Mouse (Mus musculus) c-Kit-positive CD71-positive TER-119-positive erythroid progenitor cells, embryonic 14.5 days (primary cell): Measurements from ENCODE around the gene Nup188.

Source experiments
- DNase-seq: peaks from one replicate; pipeline ENCODE4 v3.0.0-alpha.2; 2013; ENCODE audit warnings: low spot score

Gene Nup188

DNA sequence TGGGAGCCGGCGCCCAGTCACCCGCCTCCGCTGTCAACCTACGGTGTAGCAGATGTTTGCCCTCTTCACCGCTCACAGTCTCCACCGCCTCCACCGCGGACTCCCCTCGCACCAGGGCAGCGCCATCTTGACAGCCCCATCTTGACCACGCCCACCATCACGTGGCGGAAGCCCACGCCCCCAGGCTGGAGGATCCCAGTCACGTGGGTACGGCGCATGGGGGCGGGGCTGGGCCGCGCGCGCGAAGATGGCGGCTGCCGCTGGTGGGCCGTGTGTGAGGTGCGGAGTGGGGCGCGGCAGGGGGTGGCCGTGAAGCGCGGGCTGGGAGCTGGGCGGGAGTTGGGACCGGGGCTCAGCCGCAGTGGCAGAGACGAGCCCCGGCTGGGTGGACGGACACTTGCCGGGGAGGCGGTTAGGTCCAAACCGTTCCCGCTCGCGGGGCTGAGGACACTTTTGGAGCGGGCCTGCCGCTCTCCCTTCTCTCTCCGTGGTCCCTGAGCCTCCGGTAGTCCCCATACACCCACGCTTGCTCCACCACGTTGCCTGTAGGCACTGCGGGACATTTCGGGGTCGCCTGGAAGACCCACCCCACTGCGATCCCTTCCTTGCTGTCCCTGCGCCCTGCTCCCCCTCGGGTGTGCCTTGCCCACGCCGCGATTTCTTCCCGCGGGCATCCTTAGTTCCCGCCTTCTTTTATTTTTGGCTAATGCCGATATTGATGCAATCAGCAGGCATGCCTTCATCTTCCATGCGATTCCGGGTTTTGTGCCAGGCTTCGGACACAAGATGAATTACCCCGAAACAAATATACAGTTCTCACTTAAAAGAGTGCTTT lies at the start of gene Nup188, which contains the start of gene Dolk:
Gene Nup188, plus strand, starts transcription at position 206 of the 835 bp plus-strand sequence.
Gene Dolk, minus strand, starts transcription at position 143 of the 835 bp plus-strand sequence.
- DNase-seq = peak; percentile 94

DNA sequence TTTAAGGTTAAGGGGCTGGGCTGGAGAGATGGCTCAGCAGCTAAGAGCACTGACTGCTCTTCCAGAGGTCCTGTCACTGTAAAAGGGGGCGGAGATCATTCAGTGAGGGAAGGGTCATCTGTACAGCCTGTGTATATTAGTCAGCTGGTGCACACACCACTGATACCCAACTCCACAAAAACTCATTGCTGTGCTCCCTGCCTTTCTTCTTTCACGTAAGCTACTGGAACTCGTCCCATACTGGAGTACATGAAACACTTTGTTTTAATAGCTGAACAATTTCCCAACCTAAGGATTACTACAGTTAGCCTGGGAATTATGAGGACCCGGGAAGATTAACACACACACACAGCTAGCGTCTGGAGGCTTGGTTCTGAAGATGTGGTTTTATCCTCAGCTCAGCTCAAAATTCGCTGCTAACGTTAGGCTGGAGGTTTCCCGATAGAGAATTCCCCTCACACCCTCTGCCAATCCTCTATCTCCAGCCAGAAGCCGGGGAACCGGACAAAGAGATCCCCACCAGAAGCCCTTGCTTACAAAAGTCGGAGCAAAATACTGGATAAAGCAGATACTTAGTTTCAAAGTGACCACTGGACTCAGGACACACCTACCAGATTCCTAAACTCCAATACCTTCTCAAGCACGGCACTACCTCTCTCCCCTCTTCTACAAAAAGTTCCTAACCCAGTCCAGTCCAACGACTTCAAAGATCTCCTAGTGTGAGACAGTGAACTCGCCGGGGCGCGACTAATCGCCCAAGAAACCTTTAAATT lies 49.6 kb upstream of the Nup188 start:
- DNase-seq = peak; percentile 20

DNA sequence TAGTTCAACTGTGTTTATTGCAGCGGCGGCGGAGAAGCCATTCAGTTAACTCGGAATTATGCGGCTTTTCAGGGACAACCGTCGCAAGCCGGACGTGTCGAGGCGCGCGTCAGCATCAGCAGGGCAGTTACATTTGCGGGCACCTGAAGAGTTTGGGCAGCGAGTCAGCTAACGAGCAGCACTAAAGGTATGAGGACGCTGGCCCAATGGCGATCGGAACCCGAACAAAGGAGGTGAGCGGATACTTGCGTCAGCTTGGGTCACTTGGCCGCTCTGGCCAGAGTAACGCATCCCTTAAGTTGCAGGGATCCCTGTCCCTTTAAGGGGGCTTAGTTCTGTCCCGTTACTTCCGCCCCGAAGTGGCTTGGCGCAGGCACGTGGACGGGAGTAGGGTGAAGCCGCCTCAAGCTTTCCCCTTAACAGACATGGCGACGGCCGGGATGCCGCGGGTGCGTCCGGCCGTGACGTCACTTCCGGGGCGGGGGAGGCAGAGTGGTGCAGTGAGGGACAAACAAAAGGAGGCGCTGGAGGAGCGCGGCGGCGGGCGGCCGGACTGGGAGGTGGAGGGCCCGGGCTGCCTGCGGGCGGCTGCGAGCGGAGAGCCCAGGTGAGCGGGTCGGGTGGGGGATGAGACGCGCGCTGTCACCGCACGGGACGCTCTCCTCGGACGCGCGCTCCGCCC lies 48.9 kb upstream of the Nup188 start, which contains the start of gene Lrrc8a:
Gene Lrrc8a, plus strand, starts transcription at position 517 of the 682 bp plus-strand sequence.
- DNase-seq = peak; percentile 96

DNA sequence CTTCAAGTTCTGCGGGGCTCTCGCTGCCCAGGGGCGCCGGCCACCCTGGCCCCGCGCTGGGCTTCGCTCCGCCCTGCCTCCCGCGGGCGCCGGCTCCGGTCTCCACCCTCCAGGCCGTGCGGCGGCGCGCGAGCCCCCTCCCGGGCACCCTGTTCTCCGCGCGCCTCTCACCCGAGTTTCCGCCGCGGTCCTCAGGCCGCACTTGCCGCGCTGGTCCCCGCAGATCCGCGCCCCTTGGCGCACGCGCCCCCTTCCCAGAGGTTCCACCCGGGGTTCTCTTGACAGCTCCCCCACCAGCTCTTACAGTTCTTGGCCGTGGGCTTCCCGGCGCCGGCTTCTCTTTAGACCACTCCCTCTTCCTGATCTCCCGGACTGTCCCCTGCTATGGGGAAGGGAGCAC lies 48.3 kb upstream of the Nup188 start:
- no peak for DNase-seq

DNA sequence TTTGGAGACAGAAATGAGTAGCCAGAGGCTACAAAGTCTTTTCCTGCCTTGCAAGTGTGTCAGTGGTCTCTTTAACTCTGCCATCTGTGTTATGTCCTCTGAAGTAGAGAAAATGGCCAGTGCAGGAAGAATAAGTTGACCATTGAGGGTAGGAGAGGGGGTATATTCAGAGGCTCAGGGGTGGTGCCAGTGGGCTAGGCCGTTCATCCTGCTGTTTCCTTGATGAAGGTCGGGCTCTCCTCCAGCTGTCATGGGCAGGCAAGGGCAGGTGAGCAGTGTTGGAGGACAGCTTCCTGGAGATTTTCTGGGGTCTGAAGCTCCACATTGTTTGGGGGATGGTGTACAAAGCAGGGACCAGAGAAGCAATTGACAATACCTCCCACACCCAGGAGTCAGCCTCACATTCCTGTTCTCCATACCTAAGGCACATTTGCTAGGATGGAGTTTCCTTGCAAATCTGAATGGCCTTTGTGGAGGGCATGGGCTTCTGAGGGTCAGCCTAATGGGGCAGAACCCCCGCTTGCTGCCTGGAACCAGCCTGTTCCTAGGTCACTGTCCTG lies 47.2 kb upstream of the Nup188 start:
- DNase-seq = no peak

DNA sequence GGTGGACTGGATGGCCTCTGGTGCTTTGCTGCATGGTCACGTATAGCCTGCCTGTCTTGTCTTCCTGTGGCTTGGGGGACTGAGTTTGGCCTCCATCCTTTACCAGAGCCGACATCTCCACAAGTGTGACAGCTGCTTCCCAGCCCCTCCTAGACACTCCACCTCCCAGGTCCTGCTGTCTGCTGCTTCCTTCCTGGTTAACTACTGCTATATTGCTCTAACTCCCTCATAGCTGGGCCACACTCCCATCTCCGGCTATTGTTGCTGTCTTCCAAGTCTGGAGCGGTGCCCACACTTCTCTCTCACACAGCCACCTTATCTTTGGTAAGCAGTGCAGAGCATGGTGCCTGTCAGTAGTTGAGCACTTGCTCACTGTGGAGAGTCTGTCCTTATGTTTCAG lies 46.4 kb upstream of the Nup188 start:
- peak; percentile 54 for DNase-seq

DNA sequence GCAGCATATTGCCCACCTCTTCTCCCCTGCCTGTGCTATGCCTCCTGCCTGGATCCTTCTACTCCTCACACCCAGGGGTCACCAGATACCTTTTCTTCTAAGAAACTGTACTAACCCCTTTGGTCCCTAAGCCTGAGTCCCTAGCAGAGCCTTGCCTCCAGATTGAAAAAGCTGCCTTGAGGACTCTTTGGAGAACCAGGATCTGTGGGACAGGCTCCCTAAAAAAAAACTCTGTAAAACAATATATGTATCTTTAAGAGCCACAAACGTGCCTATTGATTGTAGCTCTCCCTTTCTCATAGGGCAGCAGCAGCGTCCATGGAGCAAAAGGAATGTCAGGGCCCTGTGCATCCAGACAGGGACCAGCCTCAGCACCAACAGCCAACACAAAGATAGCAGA lies 45.9 kb upstream of the Nup188 start, which contains the start of gene Gm28035:
Gene Gm28035, plus strand, starts transcription at position 301 of the 400 bp plus-strand sequence.
- no peak for DNase-seq

DNA sequence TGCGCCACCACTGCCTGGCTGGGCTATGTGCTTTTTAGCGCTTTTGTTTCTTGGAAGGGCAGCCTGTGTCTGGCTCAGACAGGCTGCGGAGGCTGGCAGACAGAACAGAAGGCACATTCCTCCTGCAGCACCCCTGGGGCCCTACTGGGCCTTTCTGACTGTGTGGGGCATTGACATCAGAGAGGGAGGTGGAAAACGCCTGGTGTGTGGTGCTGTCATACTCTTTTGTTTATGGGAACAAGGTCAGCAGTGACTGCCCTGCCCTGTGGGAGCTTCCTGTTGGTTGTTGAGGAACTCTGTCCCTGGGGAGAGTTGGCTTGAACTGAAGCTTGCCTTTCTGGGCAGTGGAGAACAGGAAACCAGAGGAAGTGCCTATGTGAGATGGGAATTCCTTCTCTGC lies 43.7 kb upstream of the Nup188 start:
- DNase-seq = no peak

DNA sequence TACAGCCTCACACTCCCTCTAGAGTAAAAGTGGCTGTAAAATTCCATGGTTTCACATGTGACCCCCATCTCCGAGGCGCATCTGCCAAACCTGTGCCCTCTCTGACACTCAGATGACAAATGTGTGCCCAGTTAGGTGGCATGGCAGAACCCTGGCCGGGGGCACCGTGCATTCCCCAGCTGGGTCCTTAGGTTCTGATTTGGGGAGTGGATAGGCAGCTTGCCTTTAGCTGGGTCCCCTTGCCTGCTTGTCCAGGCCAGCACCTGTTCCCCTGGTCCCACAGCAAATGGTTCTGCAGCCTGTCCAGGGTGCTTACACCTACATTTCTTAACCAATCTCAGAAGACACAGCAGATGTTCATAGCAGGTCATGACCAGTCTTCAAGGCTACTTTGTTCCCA lies 42.8 kb upstream of the Nup188 start:
- no peak for DNase-seq

DNA sequence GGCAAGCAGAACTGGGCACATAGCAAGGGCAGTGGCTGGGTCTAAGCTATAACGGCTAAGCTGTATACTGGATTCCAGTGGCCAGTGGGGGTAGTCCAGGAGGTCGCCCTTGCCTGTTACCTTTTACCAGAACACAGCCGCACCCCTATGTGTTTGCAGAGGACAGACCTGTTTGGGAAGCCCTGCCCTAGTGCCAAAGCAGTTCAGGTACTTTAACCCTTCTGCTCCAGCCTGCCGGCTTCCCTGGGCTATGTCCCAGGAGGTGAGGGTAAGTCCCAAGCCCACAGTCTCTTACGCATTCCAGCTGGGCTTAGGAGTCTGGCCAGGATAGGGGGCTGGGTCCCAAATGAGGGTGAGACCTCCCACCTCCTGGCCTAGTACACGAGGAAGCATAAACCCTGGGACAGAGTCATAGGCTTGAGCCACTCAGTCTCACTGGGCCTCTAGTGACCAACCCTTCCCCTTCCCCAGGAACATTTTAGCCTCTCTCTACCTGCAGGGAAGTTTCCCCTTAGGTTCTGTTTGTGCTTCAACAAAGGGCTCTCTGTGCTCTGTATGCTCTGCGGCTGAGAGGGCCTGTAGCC lies 41.5 kb upstream of the Nup188 start:
- no peak for DNase-seq

DNA sequence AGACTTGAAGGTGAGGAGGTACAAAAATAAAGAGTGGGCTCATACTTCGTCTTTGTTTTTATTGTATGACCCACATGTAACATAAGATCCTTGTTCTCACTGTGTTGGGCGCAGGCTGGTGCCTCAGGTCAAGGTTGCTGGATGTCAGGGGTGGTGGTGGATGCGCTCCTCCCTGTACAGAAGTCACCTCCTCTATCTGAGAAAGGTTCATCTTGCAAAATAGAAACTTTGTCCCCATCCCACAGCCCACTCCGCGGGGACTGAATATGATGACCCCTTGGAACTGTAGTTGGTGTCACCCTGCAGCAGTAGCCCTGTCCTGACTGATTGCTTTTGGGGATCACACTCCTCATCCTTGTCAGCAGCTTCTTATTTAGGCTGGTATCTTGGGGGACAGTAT lies 39.2 kb upstream of the Nup188 start:
- no peak for DNase-seq

DNA sequence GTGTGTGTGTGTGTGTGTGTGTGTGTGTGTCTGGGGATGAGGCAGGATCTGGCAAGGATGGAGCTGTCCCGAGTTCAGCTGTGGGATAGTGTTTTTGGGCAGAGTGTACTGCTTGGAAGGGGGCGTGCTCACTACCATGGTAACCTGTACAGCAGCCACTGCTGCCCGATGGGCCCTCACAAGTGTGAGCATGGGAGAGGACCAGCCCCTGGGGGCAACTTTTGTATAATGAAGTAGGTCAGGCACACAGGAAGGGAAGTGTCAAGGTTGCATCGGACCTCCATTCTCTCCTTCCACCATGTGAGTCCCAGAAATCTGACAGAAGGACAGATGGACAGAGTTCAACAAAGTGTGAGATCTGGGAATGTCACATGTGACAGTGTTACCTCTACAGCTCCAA lies 38.5 kb upstream of the Nup188 start:
- no peak for DNase-seq

DNA sequence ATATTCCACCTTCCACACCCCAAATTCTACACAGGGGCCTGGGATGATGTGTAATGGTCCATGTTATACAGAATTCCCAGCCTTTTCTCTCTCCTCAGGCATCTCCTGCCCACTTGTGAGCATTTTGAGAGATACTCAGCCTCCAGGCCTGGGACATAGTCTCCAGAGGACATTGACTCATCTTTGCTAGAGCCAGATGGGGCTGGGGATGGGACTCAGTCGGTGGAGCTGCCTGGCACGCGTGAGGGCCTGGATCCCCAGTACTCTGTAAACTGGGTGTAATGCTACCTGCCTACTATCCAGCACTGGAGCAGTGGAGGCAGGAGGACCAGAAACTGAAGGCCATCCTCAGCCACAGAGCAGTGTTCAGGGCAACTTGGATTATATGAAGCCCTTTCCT lies 37.0 kb upstream of the Nup188 start:
- no peak for DNase-seq

DNA sequence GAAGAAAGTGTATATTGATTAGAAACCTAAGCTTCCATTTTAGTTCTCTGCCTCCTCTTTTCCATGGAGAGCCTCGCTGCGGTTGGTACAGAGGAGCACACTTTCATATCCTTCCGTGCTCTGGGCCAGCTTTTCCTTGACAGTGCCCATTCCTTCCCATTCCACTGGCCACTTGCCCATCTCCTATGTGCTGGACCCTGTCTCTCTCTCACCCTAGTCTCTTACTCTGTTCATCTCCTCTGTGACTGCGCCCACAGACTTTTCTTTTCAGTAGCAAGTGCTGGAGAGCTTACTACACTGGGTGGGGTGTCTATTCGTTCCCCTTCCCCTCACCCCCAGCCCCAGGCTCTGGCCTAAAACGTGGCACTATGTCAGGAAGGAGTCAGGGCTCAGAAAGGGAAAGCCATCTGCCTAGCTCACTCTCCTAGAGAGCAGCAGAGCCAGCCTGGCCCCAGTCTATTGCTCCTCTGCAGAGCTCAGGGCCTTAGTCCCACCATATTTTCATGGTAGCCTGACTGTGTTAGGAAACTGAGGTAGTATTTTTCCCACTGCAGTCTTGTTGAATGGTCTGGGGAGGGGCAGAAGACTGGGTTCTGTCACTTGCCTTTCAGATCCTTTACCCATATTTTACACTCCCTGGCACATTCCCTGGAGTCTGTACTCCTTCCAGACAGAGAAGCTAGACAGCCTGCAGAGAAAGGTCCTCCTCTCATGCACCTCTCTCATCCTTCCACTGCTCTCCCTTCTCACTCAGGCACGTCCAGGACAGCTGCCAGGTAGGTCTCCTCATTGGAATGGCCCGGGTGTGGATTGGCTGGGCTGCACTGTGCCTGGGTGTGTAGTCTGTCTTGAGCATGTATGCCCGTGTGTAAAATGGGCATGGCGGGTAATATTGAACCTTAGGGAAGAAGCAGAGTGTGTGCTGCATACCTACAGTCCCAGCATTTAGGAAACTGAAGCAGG lies 35.8 kb upstream of the Nup188 start:
- DNase-seq = no peak

DNA sequence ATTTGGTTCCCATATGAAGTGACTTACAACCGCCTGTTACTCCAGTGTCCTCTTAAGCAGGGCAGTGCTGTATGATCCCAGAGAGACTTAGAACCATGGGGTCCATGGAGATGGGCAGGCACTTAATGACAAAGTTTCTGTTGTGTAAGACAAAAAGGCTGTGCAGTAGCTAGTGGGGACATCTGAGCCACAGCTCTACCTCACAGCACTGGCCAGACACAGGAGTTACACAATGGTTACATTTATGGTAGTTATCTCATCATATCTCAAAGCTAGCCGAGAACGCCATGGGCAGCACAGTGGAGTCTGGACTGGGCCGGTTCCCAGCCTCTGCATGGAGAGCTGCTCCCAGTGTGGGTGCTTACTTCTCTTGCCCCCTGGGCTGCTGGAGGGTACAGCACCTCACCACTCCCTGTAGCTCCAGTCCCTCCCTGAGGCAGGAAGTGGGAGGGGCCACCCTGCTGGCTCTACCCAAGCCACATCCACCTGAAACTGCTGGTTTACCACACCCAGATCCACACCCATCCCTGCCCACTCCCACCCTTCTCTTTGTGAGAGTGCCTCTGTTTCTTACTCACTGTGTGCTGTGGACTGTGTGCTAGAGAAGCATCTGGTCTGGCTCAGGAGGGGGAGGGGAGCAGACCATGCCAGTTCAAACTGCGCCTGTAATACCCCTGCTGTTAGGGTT lies 34.6 kb upstream of the Nup188 start:
- peak; percentile 39 for DNase-seq

DNA sequence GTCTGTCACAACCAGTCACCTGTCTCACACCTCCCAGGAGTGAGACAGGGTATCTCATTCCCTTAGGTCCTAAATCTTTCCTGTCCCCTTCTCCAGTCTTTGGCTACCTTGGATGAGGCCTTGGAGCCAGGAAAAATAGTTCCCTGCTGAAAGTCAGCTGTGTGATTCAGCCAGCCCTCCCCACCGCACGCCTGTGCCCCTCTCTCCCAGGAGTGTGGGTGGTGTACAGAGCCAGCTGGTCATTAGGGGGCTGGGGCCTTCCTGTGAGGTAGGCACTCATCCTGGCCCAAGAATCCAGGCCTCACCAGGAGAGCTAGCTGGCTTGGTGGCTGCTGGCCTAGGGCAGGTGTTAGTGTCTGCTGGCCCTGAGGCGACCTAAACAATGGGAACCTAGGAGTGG lies 33.7 kb upstream of the Nup188 start:
- no peak for DNase-seq

DNA sequence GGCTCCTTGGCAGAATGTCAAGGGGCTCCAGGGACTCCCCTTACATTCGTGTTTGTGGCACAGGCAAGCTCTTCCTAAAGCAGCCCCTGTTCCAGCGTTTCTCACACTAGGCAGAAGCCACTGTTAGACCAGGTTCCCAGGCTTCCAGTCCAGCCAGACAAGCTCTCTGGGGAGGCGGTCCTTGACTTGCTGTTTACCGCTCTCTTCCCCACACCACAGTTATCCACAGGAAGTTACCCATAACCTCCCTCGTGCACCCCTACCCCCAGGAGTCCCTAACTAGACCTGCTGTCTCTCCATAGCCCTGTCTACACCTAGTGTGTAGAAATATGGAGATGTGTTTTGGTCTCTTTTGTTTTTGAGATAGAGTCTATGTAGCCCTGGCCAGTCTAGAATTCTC lies 32.4 kb upstream of the Nup188 start:
- DNase-seq = no peak

DNA sequence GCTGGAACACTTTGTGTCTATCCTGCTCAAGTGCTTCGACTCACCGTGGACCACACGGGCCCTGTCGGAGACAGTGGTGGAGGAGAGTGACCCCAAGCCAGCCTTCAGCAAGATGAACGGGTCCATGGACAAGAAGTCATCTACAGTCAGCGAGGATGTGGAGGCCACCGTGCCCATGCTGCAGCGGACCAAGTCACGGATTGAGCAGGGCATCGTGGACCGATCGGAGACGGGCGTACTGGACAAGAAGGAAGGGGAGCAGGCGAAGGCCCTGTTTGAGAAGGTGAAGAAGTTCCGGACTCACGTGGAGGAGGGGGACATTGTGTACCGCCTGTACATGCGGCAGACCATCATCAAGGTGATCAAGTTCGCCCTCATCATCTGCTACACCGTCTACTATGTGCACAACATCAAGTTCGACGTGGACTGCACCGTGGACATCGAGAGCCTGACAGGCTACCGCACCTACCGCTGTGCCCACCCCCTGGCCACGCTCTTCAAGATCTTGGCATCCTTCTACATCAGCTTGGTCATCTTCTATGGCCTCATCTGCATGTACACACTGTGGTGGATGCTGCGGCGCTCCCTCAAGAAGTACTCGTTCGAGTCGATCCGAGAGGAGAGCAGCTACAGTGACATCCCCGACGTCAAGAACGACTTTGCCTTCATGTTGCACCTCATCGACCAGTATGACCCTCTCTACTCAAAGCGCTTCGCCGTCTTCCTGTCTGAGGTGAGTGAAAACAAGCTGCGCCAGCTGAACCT lies 30.4 kb upstream of the Nup188 start:
- DNase-seq = no peak
